In genomic region chr2:29747852-29748251, GRCm38 (mm10) we compare ENCODE assay signal across 7 mouse cellular contexts. TPM values are rescaled to one million over a fixed set of nuclear protein-coding genes. Genes with fewer than 3 reads are reported as not detected.
A peak's percentile ranks its signal among the peaks of the same experiment; 100 is the strongest.
DNase-seq lines count a peak whose midpoint lies in the region; ATAC-seq and TF ChIP-seq lines count a peak whose summit lies in the region.

No protein-coding gene starts in this region.

- no peaks in the 10 kb centered on the region for H3K9me3 ChIP-seq in kidney, embryonic 15.5 days (replicated peaks)
- H3K9me3 ChIP-seq in ES-E14 (ENCODE audit: control insufficient read depth, insufficient read depth, low read depth, low read length), result no peaks in the 10 kb centered on the region
- no peaks in the 10 kb centered on the region for H3K9me3 ChIP-seq in midbrain, embryonic 16.5 days (replicated peaks; ENCODE audit: control insufficient read depth, low read length, poor library complexity, severe bottlenecking)

- H3K4me2 ChIP-seq in kidney, embryonic 15.5 days, result peak overlapping the region; percentile 76
- peak overlapping the region; percentile 89; the same call in 1 of the 2 replicates for H3K4me2 ChIP-seq in midbrain, embryonic 16.5 days (ENCODE audit: low read length)

- H3K4me1 ChIP-seq in kidney, embryonic 15.5 days, result peaks cover 26% of the 10 kb centered on the region
- peaks cover 3 to 23% of the 10 kb centered on the region in 2 experiments; a peak in 2 of 4 replicates for H3K4me1 ChIP-seq in ES-E14 (ENCODE audit: control insufficient read depth in 2 of 2, insufficient read depth in 2 of 2, low read length in 2 of 2, poor library complexity in 1 of 2)
- 0 out of 2 replicates have a peak, but pooled peaks cover 8% of the 10 kb centered on the region for H3K4me1 ChIP-seq in midbrain, embryonic 16.5 days (ENCODE audit: control insufficient read depth, insufficient read depth, low read length)

- no peak for ATAC-seq in kidney, embryonic 15.5 days (replicated peaks; ENCODE audit: low FRiP score)
- ATAC-seq in midbrain, embryonic 16.5 days, result no peak

- no peak for DNase-seq in kidney, postnatal 14 days
- DNase-seq in ES-E14 (ENCODE audit: low read depth, low spot score), result no peak
- peak; percentile 31 for DNase-seq in embryo, embryonic 11 days
- no peak for DNase-seq in right cerebral cortex, postnatal 25 days
- no peak for DNase-seq in urinary bladder, adult 18-20 months (ENCODE audit: low spot score in 2 of 2)

- no peak overlapping the region for H3K27ac ChIP-seq in kidney, embryonic 15.5 days
- no peak overlapping the region for H3K27ac ChIP-seq in ES-E14 (ENCODE audit: insufficient read depth, low read depth, low read length, poor library complexity, severe bottlenecking)
- H3K27ac ChIP-seq in midbrain, embryonic 16.5 days (ENCODE audit: low read length), result no peak overlapping the region

- H3K9ac ChIP-seq in kidney, embryonic 15.5 days, result no peak overlapping the region
- peak overlapping the region; percentile 72; the same call in 1 of the 2 replicates for H3K9ac ChIP-seq in ES-E14 (ENCODE audit: insufficient read depth, low read depth, low read length, poor library complexity, severe bottlenecking)
- no peak overlapping the region for H3K9ac ChIP-seq in midbrain, embryonic 16.5 days (ENCODE audit: low read depth, low read length)

- H3K36me3 ChIP-seq in kidney, embryonic 15.5 days, result no peaks in the 10 kb centered on the region
- H3K36me3 ChIP-seq in ES-E14 (ENCODE audit: control insufficient read depth, insufficient read depth, low read length, poor library complexity, severe bottlenecking), result no peaks in the 10 kb centered on the region
- no peaks in the 10 kb centered on the region for H3K36me3 ChIP-seq in midbrain, embryonic 16.5 days (ENCODE audit: control insufficient read depth, insufficient read depth, low read length)

- WGBS in kidney, embryonic 15.5 days, result 50% methylated on average over 5 of the region's 5 CpGs
- 57% methylated on average over 5 of the region's 5 CpGs for WGBS in midbrain, embryonic 16.5 days

- peaks cover 74% of the 10 kb centered on the region for H3K27me3 ChIP-seq in kidney, embryonic 15.5 days
- H3K27me3 ChIP-seq in midbrain, embryonic 16.5 days (ENCODE audit: control insufficient read depth, insufficient read depth, low read depth, low read length), result peaks cover 35% of the 10 kb centered on the region

- H3K4me3 ChIP-seq in kidney, embryonic 15.5 days (replicated peaks), result peak overlapping the region; percentile 40; the same call in 1 of the 2 replicates
- peak overlapping the region in 1 of 2 experiments; percentile 67; a peak in 3 of 4 replicates for H3K4me3 ChIP-seq in ES-E14 (ENCODE audit: insufficient read depth in 1 of 2, low read depth in 1 of 2, low read length in 2 of 2, poor library complexity in 1 of 2, severe bottlenecking in 1 of 2)
- no peak overlapping the region; the same call in 1 of the 2 replicates for H3K4me3 ChIP-seq in midbrain, embryonic 16.5 days (ENCODE audit: low read depth, low read length)

- in situ Hi-C loops in ES-E14 (cut with MboI; ENCODE audit: low sequenced_read_pairs in 2 of 2, unreplicated experiment in 2 of 2), result no loop called here

TF ChIP-seq in ES-E14, 5 proteins besides CTCF, POLR2A, EP300 and RAD21:
- 0 out of 2 replicates have a peak, but pooled peaks have one; percentile 19 for TF ChIP-seq ZC3H11A (IDR thresholded peaks at IDR 0.05; ENCODE audit: borderline replicate concordance, low read depth, low read length)
- TF ChIP-seq ZNF384 (IDR thresholded peaks at IDR 0.05; ENCODE audit: low read depth, low read length), result peak; percentile 93
- TF ChIP-seq CHD2 (IDR thresholded peaks at IDR 0.05; ENCODE audit: low read depth, low read length), result no peak
TF ChIP-seq in ES-E14: peak in this region for 2.

RNA-seq across cellular contexts. Expression of gene Gm13420, which starts 3.6 kb away (rescaled TPM):
- 1.8 and 2.0 TPM in 2 replicates for polyA plus RNA-seq in kidney, embryonic 15.5 days (2015; fragmentation: Nextera tagmentation; extraction: Ambion mirVana)
- total RNA-seq in ES-E14 (2012; rRNA removed), result 0.27 and 0.42 TPM in 2 replicates
- polyA plus RNA-seq in midbrain, embryonic 16.5 days (2015; fragmentation: Nextera tagmentation; extraction: Ambion mirVana), result 0.23 and 0.32 TPM in 2 replicates

RNA-seq across cellular contexts. Expression of gene Gm13547, which starts 11.3 kb away (rescaled TPM):
- polyA plus RNA-seq in kidney, embryonic 15.5 days (2015; fragmentation: Nextera tagmentation; extraction: Ambion mirVana), result 0.28 TPM in 1 of 2 replicates, not detected in the other
- not detected in 2 replicates for total RNA-seq in ES-E14 (2012; rRNA removed)
- not detected in 2 replicates for polyA plus RNA-seq in midbrain, embryonic 16.5 days (2015; fragmentation: Nextera tagmentation; extraction: Ambion mirVana)

RNA-seq across cellular contexts. Expression of gene Coq4, which starts 39.4 kb away (rescaled TPM):
- polyA plus RNA-seq in kidney, embryonic 15.5 days (2015; fragmentation: Nextera tagmentation; extraction: Ambion mirVana), result 40.9 and 41.8 TPM in 2 replicates
- 18.3 and 30.4 TPM in 2 replicates for total RNA-seq in ES-E14 (2012; rRNA removed)
- 38.3 and 40.5 TPM in 2 replicates for polyA plus RNA-seq in midbrain, embryonic 16.5 days (2015; fragmentation: Nextera tagmentation; extraction: Ambion mirVana)

RNA-seq across cellular contexts. Expression of gene Trub2, which starts 40.5 kb away (rescaled TPM):
- 37.6 and 41.8 TPM in 2 replicates for polyA plus RNA-seq in kidney, embryonic 15.5 days (2015; fragmentation: Nextera tagmentation; extraction: Ambion mirVana)
- 78.5 and 108 TPM in 2 replicates for total RNA-seq in ES-E14 (2012; rRNA removed)
- polyA plus RNA-seq in midbrain, embryonic 16.5 days (2015; fragmentation: Nextera tagmentation; extraction: Ambion mirVana), result 30.8 and 32.8 TPM in 2 replicates

RNA-seq across cellular contexts. Expression of gene Slc27a4, which starts 54.6 kb away (rescaled TPM):
- 15.6 and 16.4 TPM in 2 replicates for polyA plus RNA-seq in kidney, embryonic 15.5 days (2015; fragmentation: Nextera tagmentation; extraction: Ambion mirVana)
- total RNA-seq in ES-E14 (2012; rRNA removed), result 38.9 and 47.7 TPM in 2 replicates
- 42.6 and 43.2 TPM in 2 replicates for polyA plus RNA-seq in midbrain, embryonic 16.5 days (2015; fragmentation: Nextera tagmentation; extraction: Ambion mirVana)
